Mouse (Mus musculus) right cerebral cortex, adult 18-20 months (tissue): ENCODE measurements around the gene Top2a.
A peak's percentile ranks its signal among the peaks of the same experiment; 100 is the strongest.
"Not testable (repeated sequence)": the region's sequence is repeated elsewhere in the genome, so short reads cannot be mapped to it uniquely, and the experiment has no call there.

Experiments
- DNase-seq: peaks from one replicate; pipeline ENCODE4 v3.0.0; 2022; ENCODE audit warnings: mixed read lengths

Top2a gene

GRCm38 (mm10) chr11:99040346-99040974 is 16.5 kb upstream of the Top2a start:
- DNase-seq, result no peak

- DNase-seq, result peak; percentile 78
Measured at GRCm38 (mm10) chr11:99039782-99040181, 15.8 kb upstream of the Top2a start.

- no peak for DNase-seq
Measured at GRCm38 (mm10) chr11:99036254-99036653, 12.3 kb upstream of the Top2a start.

- no peak for DNase-seq
Measured at GRCm38 (mm10) chr11:99035350-99035749, 11.4 kb upstream of the Top2a start.

- DNase-seq, result no peak
Measured at GRCm38 (mm10) chr11:99026899-99027440, 3.0 kb upstream of the Top2a start.

GRCm38 (mm10) chr11:99025878-99026277 is 1.9 kb upstream of the Top2a start:
- DNase-seq, result no peak

GRCm38 (mm10) chr11:99024468-99025134 is 612 bp upstream of the Top2a start:
- no peak for DNase-seq

- no peak for DNase-seq
Measured at GRCm38 (mm10) chr11:99023094-99023493, 895 bp downstream of the Top2a start.

GRCm38 (mm10) chr11:99022384-99022933 is 1.5 kb downstream of the Top2a start:
- DNase-seq, result no peak

GRCm38 (mm10) chr11:99019844-99020243 is 4.1 kb downstream of the Top2a start:
- DNase-seq, result no peak

- DNase-seq, result no peak
Measured at GRCm38 (mm10) chr11:99013856-99014255, 10.1 kb downstream of the Top2a start.

- DNase-seq, result no peak
Measured at GRCm38 (mm10) chr11:99010706-99011105, 13.3 kb downstream of the Top2a start.

GRCm38 (mm10) chr11:99010124-99010523 is 13.9 kb downstream of the Top2a start:
- no peak for DNase-seq

- DNase-seq, result no peak
Measured at GRCm38 (mm10) chr11:99006788-99007187, 17.2 kb downstream of the Top2a start.

- DNase-seq, result no peak
Measured at GRCm38 (mm10) chr11:98999243-98999642, 24.7 kb downstream of the Top2a start.

GRCm38 (mm10) chr11:98998776-98999175 is 25.2 kb downstream of the Top2a start:
- DNase-seq, result no peak

- DNase-seq, result no peak
Measured at GRCm38 (mm10) chr11:98997659-98998058, 26.3 kb downstream of the Top2a start.

GRCm38 (mm10) chr11:98995987-98996386 is 28.0 kb downstream of the Top2a start:
- DNase-seq, result no peak

GRCm38 (mm10) chr11:98990866-98991265 is 33.1 kb downstream of the Top2a start:
- no peak for DNase-seq

GRCm38 (mm10) chr11:98988260-98988659 is 35.7 kb downstream of the Top2a start:
- DNase-seq, result not testable (repeated sequence)

- DNase-seq, result no peak
Measured at GRCm38 (mm10) chr11:98985542-98985941, 38.4 kb downstream of the Top2a start.

- DNase-seq, result no peak
Measured at GRCm38 (mm10) chr11:98983551-98983950, 40.4 kb downstream of the Top2a start.

- no peak for DNase-seq
Measured at GRCm38 (mm10) chr11:98982773-98983133, 41.2 kb downstream of the Top2a start, which contains the start of gene Gjd3. TSS of gene Gjd3 (minus strand) at chr11:98983016.
